Mouse (Mus musculus) kidney, embryonic 15.5 days (tissue): ENCODE results near the gene Gm853. TPM values are rescaled to one million over a fixed set of nuclear protein-coding genes. Genes with fewer than 3 reads are reported as not detected.

ENCODE experiments used
- polyA plus RNA-seq: library from polyadenylated mRNA; unstranded; fragments of >200 nt; fragmentation: Nextera tagmentation; extraction: Ambion mirVana; gene quantifications from 2 replicates; pipeline ENCODE4 v1.2.1, GENCODE M21; 2015

The Gm853 gene
- polyA plus RNA-seq, 1 experiment from 2014 or later = 0.26 TPM

Other genes starting within 250 kb of the Gm853 start
- gene Adgrb2, start 237.5 kb downstream of the Gm853 start, polyA plus RNA-seq = 1.8 and 2.3 TPM in 2 replicates
- 42.7 and 57.4 TPM in 2 replicates for gene Col16a1, start 174.6 kb downstream of the Gm853 start, polyA plus RNA-seq
- 68.9 and 75.1 TPM in 2 replicates for gene Pef1, start 119.8 kb downstream of the Gm853 start, polyA plus RNA-seq
- 0.17 and 0.62 TPM in 2 replicates for gene Hcrtr1, start 83.0 kb downstream of the Gm853 start, polyA plus RNA-seq
- 51.0 and 62.7 TPM in 2 replicates for gene Tinagl1, start 47.3 kb downstream of the Gm853 start, polyA plus RNA-seq
- gene Serinc2, start 56.8 kb upstream of the Gm853 start, polyA plus RNA-seq = 43.8 and 48.8 TPM in 2 replicates
- gene Fabp3, start 86.2 kb upstream of the Gm853 start, polyA plus RNA-seq = 70.7 and 81.3 TPM in 2 replicates
- 0.36 and 0.57 TPM in 2 replicates for gene Gm10570, start 86.3 kb upstream of the Gm853 start, polyA plus RNA-seq
- 65.6 and 75.1 TPM in 2 replicates for gene Zcchc17, start 137.5 kb upstream of the Gm853 start, polyA plus RNA-seq
- gene Snrnp40, start 137.7 kb upstream of the Gm853 start, polyA plus RNA-seq = 165 and 173 TPM in 2 replicates